Mouse (Mus musculus): Measurements from ENCODE around the gene Chd1l.

Gene Chd1l

DNA sequence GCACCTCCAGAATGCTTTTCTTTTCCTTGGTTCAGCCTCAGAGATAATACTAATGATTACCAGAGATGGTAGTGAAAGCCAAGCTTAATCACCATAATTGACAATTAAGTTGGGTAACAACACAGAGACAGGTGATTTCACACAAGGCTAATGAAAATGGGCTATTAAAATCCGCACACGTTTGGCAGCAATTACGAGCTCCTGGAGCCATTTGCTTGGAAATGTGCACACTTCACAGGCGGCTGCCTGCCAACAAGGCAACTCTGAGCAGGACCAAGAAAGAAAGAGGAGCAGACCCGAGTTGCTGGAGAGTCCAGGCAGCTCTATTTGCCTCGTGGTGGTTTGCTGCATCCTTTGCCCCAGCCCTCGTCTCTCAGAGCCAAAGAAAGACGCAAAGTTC is 84.5 kb downstream of the Chd1l start:
- DNase-seq (ENCODE audit: low read depth, low spot score): no peak

DNA sequence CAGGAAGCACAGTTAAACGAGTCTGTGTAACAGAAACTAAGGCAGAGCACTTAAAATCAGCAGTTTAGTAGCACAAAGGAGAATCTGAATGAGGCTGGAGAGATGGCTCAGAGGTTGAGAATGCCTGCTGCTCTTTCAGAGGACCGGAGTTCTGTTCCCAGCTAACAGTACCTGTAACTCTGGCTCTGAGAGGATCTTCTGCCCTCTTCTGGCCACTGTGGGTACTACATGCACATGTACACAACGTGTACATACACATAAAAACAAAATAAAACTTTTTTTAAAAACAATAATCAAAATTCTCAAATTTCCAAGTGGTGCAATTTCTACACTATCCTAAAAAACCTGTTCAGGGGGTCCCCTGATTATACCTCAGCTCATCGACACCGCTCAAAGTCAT is 85.2 kb downstream of the Chd1l start:
- DNase-seq (ENCODE audit: low read depth, low spot score): peak; percentile 38

DNA sequence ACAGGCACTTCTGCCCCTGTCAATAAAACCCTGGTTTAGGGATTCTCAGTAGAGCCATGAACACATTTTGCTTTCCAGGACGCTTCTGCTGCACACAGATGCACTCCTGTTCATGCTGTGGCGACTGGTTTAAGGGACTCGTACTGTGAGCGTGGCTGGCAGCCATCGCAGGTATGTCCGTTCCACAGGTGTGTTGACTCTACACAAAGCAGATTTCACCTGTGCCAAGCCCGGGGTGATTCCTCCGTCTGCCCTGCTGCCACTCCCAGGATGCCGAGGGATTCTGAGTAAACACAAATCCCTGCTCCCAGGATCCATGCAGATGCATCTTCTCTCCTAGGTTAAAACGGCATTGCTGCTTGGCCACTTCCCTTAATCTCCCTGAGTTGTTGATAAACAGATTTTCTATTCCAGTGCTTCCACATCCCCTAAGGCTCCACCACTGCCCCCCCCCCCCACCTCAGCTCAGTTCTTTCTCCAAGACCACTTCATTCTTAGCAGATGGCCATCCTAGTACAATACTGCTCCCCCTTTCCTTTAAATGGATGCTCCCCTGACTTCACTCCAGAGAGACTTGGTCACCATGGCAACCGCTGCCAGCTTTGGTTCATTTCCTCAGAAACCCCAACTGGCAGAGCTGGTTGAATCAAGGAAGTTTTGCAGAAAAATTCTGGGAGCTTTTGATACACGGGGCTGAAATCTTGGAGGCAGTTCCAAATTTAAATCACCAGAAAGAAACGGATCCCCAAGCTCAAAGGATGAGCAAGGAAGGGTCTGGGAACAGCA is 87.9 kb downstream of the Chd1l start:
- no peak for DNase-seq (ENCODE audit: low read depth, low spot score)

DNA sequence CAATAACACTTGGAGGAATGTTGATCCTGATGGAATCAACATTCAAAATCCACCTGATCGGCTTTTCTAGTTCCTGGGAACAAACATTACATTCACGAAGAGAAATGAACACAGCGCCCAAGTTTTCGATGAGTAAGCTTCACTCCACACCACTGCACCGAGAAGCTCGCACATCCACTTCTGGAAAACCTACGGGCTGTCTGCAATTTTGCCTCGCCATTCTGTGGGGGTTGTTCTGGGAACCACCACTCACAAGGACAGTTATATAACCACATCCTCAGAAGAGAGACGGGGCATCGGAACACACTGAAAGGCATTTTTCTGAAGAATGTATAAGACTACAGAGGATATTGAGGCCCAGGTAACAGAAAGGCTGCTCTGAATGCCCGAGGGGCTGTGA is 90.1 kb downstream of the Chd1l start:
- DNase-seq (ENCODE audit: low read depth, low spot score): no peak

DNA sequence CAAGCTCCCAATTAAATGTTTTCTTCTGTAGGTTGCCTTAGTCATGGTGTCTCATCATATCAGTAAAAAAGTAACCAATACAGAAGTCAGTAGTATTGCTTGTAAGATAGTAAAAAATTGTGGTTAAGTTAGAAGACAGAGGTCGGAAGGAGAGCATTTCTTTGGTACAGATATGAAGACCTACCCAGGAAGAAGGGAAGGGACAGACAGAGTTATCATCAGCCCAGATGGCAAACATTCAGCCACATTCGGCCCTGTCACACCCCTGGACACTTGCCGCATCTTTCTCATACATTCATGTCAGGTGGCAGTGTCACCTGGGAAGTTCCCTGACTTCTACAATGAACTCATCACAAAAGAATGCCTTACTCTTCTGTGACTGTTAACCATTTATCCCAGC is 97.7 kb downstream of the Chd1l start:
- DNase-seq (ENCODE audit: low read depth, low spot score): no peak
